ENCODE assay signal across 23 mouse cellular contexts in genomic region chr6:119826701-119827100, GRCm38 (mm10).
"Had no signal": no experiment of that assay in that cellular context is flagged by ENCODE, and none has a peak within 500 bp of the region (broad histone marks: within the 10 kb centered on the region; RNA-seq: fewer than 3 reads in every experiment).

No protein-coding gene starts in this region.

- H3K9ac ChIP-seq: limb, embryonic 13.5 days; liver, embryonic 14.5 days; liver, postnatal 0 days; midbrain, embryonic 12.5 days; midbrain, embryonic 15.5 days; neural tube, embryonic 12.5 days; neural tube, embryonic 15.5 days had no signal

- ATAC-seq: liver, postnatal 0 days; midbrain, embryonic 15.5 days had no signal

- DNase-seq: kidney, adult 2 months; kidney, postnatal 25 days; layer of hippocampus, adult 9-11 months; liver; liver, postnatal 0 days; lung, postnatal 10 days; right cerebral cortex, adult 18-20 months; right cerebral cortex, postnatal 14 days; right cerebral cortex, postnatal 4 days; thymus, adult 2 months; thymus, postnatal 14 days; thymus, postnatal 4 days had no signal

- H3K27ac ChIP-seq: kidney, postnatal 0 days; layer of hippocampus, adult 2 months; limb, embryonic 10.5 days; limb, embryonic 13.5 days; liver, embryonic 14.5 days; macrophage; midbrain, embryonic 12.5 days; midbrain, embryonic 15.5 days; neural tube, embryonic 12.5 days; neural tube, embryonic 15.5 days; stomach, postnatal 0 days had no signal

- H3K27me3 ChIP-seq: limb, embryonic 13.5 days; midbrain, embryonic 12.5 days; midbrain, embryonic 15.5 days; neural tube, embryonic 12.5 days; neural tube, embryonic 15.5 days had no signal

- H3K9me3 ChIP-seq: limb, embryonic 10.5 days; limb, embryonic 13.5 days; midbrain, embryonic 12.5 days; midbrain, embryonic 15.5 days; neural tube, embryonic 12.5 days; neural tube, embryonic 15.5 days had no signal

- H3K4me2 ChIP-seq: limb, embryonic 13.5 days; midbrain, embryonic 12.5 days; midbrain, embryonic 15.5 days; neural tube, embryonic 12.5 days; neural tube, embryonic 15.5 days had no signal

- H3K4me1 ChIP-seq: limb, embryonic 10.5 days; midbrain, embryonic 12.5 days; neural tube, embryonic 12.5 days had no signal

- H3K4me3 ChIP-seq: layer of hippocampus, adult 2 months; limb, embryonic 10.5 days; limb, embryonic 13.5 days; midbrain, embryonic 12.5 days; midbrain, embryonic 15.5 days; neural tube, embryonic 12.5 days; neural tube, embryonic 15.5 days had no signal
